Mouse (Mus musculus) adrenal gland, postnatal 25 days (tissue): ENCODE results near the gene Calcrl. TPM values are rescaled to one million over a fixed set of nuclear protein-coding genes. Genes with fewer than 3 reads are reported as not detected.

Experiments
- DNase-seq: peaks from one replicate; pipeline ENCODE4 v3.0.0; 2021; ENCODE audit warnings: mixed read lengths
- total RNA-seq: library from RNA; stranded (reverse); gene quantifications from 2 replicates; pipeline ENCODE4 v1.2.3, GENCODE M21; 2021

Calcrl gene
- total RNA-seq, 1 experiment from 2014 or later: 25.0 TPM

- no peak for DNase-seq
These were observed 108.9 kb downstream of the Calcrl start for GRCm38 (mm10) chr2:84316185-84316805.

GRCm38 (mm10) chr2:84296517-84296916 is 128.7 kb downstream of the Calcrl start:
- DNase-seq: no peak

GRCm38 (mm10) chr2:84295068-84295467 is 130.1 kb downstream of the Calcrl start:
- peak; percentile 4 for DNase-seq

- no peak for DNase-seq
These were observed 130.6 kb downstream of the Calcrl start for GRCm38 (mm10) chr2:84294611-84295010.

GRCm38 (mm10) chr2:84292351-84293000 is 132.7 kb downstream of the Calcrl start:
- no peak for DNase-seq

GRCm38 (mm10) chr2:84288940-84289557 is 136.2 kb downstream of the Calcrl start:
- DNase-seq: no peak

Other genes starting within 250 kb of the Calcrl start
- 49.2 and 65.8 TPM in 2 replicates for gene Tfpi, start 51.4 kb upstream of the Calcrl start, total RNA-seq
- gene Ctnnd1, start 225.4 kb upstream of the Calcrl start, total RNA-seq: 130 and 154 TPM in 2 replicates
- gene Btbd18, start 233.7 kb upstream of the Calcrl start, total RNA-seq: 0.18 and 0.38 TPM in 2 replicates
- gene Selenoh, start 245.4 kb upstream of the Calcrl start, total RNA-seq: 36.4 and 54.0 TPM in 2 replicates